Mouse (Mus musculus) liver, embryonic 14.5 days (tissue): ENCODE data around the gene Olfr373.
"Not testable (repeated sequence)": the region's sequence is repeated elsewhere in the genome, so short reads cannot be mapped to it uniquely, and the experiment has no call there.

Experiments used
- CTCF ChIP-seq: IDR thresholded peaks from 2 replicates; pipeline ENCODE4 v1.5.1; 2016; ENCODE audit warnings: antibody characterized with exemption, low read depth, control low read depth
- EP300 ChIP-seq: IDR thresholded peaks from 2 replicates; pipeline ENCODE4 v1.6.1; 2016; ENCODE audit warnings: antibody characterized with exemption, low read depth

DNA sequence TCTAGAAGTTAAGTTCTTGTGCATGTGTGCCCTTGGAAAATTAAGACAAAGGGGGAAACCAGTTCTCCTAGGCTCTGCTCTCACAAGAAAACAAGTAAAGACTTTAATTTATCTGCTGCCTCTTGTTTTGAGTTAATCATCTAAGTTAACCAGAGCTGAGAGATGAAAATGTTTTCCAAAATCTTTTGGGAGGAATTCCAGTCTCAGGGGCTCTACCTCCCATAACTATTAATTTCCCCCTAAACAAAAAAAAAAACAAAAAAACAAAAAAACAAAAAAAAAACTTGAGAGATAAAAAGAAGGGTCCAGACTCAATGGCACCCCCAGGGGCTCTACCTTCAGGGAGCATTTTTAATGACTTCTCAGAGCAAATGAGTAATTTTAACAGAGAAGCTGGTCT, at the start of gene Olfr373:
- TF ChIP-seq CTCF, EP300: not testable (repeated sequence)
